Mouse (Mus musculus) limb, embryonic 14.5 days (tissue): ENCODE results near the gene Fars2. TPM values are rescaled to one million over a fixed set of nuclear protein-coding genes. Genes with fewer than 3 reads are reported as not detected.

Experiments used
- ATAC-seq: fragments of 200-750 bp; cut with Nextera tagmentation; 2 replicates; pipeline ENCODE4 v1.8.0; 2017; ENCODE audit warnings: low read depth, moderate number of reproducible peaks, moderate TSS enrichment; ENCODE audit not compliant: low FRiP score
- DNase-seq: peaks from one replicate; pipeline ENCODE4 v3.0.0-alpha.2; 2015; ENCODE audit warnings: low spot score
- H3K27ac ChIP-seq: fragments of 300-500 bp; sonication (generic); replicated peaks from 2 replicates; pipeline ENCODE4 v1.5.1; 2014; ENCODE audit warnings: low read depth, mild to moderate bottlenecking, low read length, moderate library complexity, mixed read lengths
- H3K27me3 ChIP-seq: fragments of 300-500 bp; sonication (generic); 2 replicates; pipeline ENCODE4 v1.6.1; 2014; ENCODE audit warnings: low read length, mixed read lengths; ENCODE audit not compliant: control insufficient read depth, insufficient read depth
- H3K36me3 ChIP-seq: fragments of 300-500 bp; sonication (generic); 2 replicates; pipeline ENCODE4 v1.6.1; 2014; ENCODE audit warnings: mild to moderate bottlenecking, low read length, moderate library complexity, mixed read lengths; ENCODE audit not compliant: control insufficient read depth, insufficient read depth
- H3K4me1 ChIP-seq: fragments of 300-500 bp; sonication (generic); 2 replicates; pipeline ENCODE4 v1.6.1; 2014; ENCODE audit warnings: antibody characterized with exemption, low read length, mixed read lengths; ENCODE audit not compliant: control insufficient read depth, insufficient read depth
- H3K4me2 ChIP-seq: fragments of 300-500 bp; sonication (generic); replicated peaks from 2 replicates; pipeline ENCODE4 v1.6.1; 2014; ENCODE audit warnings: low read depth, mild to moderate bottlenecking, low read length, moderate library complexity; ENCODE audit not compliant: severe bottlenecking
- H3K4me3 ChIP-seq: fragments of 300-500 bp; sonication (generic); replicated peaks from 2 replicates; pipeline ENCODE4 v1.5.1; 2014; ENCODE audit warnings: low read length
- H3K9ac ChIP-seq: fragments of 300-500 bp; sonication (generic); 2 replicates; pipeline ENCODE4 v1.6.1; 2014; ENCODE audit warnings: mild to moderate bottlenecking, low read depth, low read length, moderate library complexity; ENCODE audit not compliant: severe bottlenecking
- H3K9me3 ChIP-seq: fragments of 300-500 bp; sonication (generic); 2 replicates; pipeline ENCODE4 v1.6.1; 2016; ENCODE audit warnings: low read length; ENCODE audit not compliant: control insufficient read depth
- POLR2A ChIP-seq: fragments of 200-500 bp; IDR thresholded peaks from 2 replicates; pipeline ENCODE4 v1.8.0; 2012; ENCODE audit warnings: inconsistent platforms, mild to moderate bottlenecking, moderate library complexity, borderline replicate concordance; ENCODE audit not compliant: insufficient read depth, insufficient read length; ENCODE audit errors: extremely low read depth
- WGBS: fragments of 180-500 bp; shearing (Covaris S2); extraction: QIAGEN DNeasy Blood & Tissue Kit; methylation state at CpG from one replicate; pipeline ENCODE4 v1.1.7; 2014; 5-methylcytosine and 5-hydroxymethylcytosine counted together
- polyA plus RNA-seq, 2 experiments: library from polyadenylated mRNA; depleted of rRNA in 1 of 2; stranded (reverse) in 1 of 2; unstranded in 1 of 2; fragments of >200 nt; fragmentation: Nextera tagmentation in 1 of 2; extraction: Ambion mirVana in 1 of 2; gene quantifications; 2 replicates each; pipeline versions ENCODE4 v1.2.1 to v1.2.3; 2012 to 2014

Gene Fars2
- polyA plus RNA-seq, 2 experiments, result 27.6 to 35.2 TPM

- DNase-seq, result peak; percentile 55
- Histone ChIP-seq H3K36me3 (no peaks in the 10 kb centered on the region), H3K4me2 (no peak overlapping the region), H3K27ac (no peak overlapping the region), H3K9me3 (no peaks in the 10 kb centered on the region), H3K4me1 (peaks cover 2% of the 10 kb centered on the region; the same call in 1 of the 2 replicates), H3K27me3 (no peaks in the 10 kb centered on the region), H3K9ac (no peak overlapping the region), H3K4me3 (no peak overlapping the region)
- no peak for ATAC-seq
- TF ChIP-seq POLR2A, result no peak
- WGBS, result 43% methylated on average over 8 of the region's 8 CpGs
Observed at GRCm38 (mm10) chr13:36528223-36528895, 411.1 kb downstream of the Fars2 start.

GRCm38 (mm10) chr13:36529467-36530039 is 412.3 kb downstream of the Fars2 start:
- Histone ChIP-seq H3K4me1 (peaks cover 2% of the 10 kb centered on the region; the same call in 1 of the 2 replicates), H3K9me3 (no peaks in the 10 kb centered on the region), H3K4me2 (no peak overlapping the region), H3K36me3 (no peaks in the 10 kb centered on the region), H3K9ac (no peak overlapping the region), H3K27ac (no peak overlapping the region), H3K27me3 (no peaks in the 10 kb centered on the region), H3K4me3 (no peak overlapping the region)
- TF ChIP-seq POLR2A, result no peak
- 51% methylated on average over 5 of the region's 5 CpGs for WGBS
- ATAC-seq (no peak), DNase-seq (no peak)

GRCm38 (mm10) chr13:36530852-36531251 is 413.6 kb downstream of the Fars2 start:
- Histone ChIP-seq H3K4me2 (no peak overlapping the region), H3K9me3 (no peaks in the 10 kb centered on the region), H3K4me1 (peaks cover 7% of the 10 kb centered on the region), H3K36me3 (no peaks in the 10 kb centered on the region), H3K27me3 (no peaks in the 10 kb centered on the region), H3K27ac (no peak overlapping the region), H3K4me3 (no peak overlapping the region), H3K9ac (no peak overlapping the region)
- WGBS, result 91% methylated on average over 1 of the region's 1 CpGs
- no peak for DNase-seq
- TF ChIP-seq POLR2A, result no peak
- no peak for ATAC-seq

GRCm38 (mm10) chr13:36531893-36532292 is 414.7 kb downstream of the Fars2 start:
- H3K4me2 ChIP-seq, result no peak overlapping the region
- no peaks in the 10 kb centered on the region for H3K9me3 ChIP-seq
- no peaks in the 10 kb centered on the region for H3K27me3 ChIP-seq
- no peak for DNase-seq
- 94% methylated on average over 3 of the region's 3 CpGs for whole genome bisulfite sequencing
- H3K36me3 ChIP-seq, result no peaks in the 10 kb centered on the region
- ATAC-seq, result no peak
- peaks cover 8% of the 10 kb centered on the region for H3K4me1 ChIP-seq
- H3K9ac ChIP-seq, result no peak overlapping the region
- TF ChIP-seq POLR2A, result no peak
- no peak overlapping the region for H3K4me3 ChIP-seq
- no peak overlapping the region for H3K27ac ChIP-seq

GRCm38 (mm10) chr13:36533071-36533470 is 415.9 kb downstream of the Fars2 start:
- H3K27me3 ChIP-seq, result no peaks in the 10 kb centered on the region
- H3K4me3 ChIP-seq, result no peak overlapping the region
- no peak overlapping the region for H3K27ac ChIP-seq
- WGBS, result 82% methylated on average over 5 of the region's 5 CpGs
- no peak overlapping the region for H3K9ac ChIP-seq
- ATAC-seq (no peak), DNase-seq (no peak)
- H3K4me1 ChIP-seq, result peaks cover 11% of the 10 kb centered on the region
- no peaks in the 10 kb centered on the region for H3K36me3 ChIP-seq
- TF ChIP-seq POLR2A, result no peak
- no peaks in the 10 kb centered on the region for H3K9me3 ChIP-seq
- H3K4me2 ChIP-seq, result no peak overlapping the region
